Mouse (Mus musculus) limb, embryonic 12.5 days (tissue): ENCODE results near the gene Nlrp4e. TPM values are rescaled to one million over a fixed set of nuclear protein-coding genes. Genes with fewer than 3 reads are reported as not detected.
"Not testable (repeated sequence)": the region's sequence is repeated elsewhere in the genome, so short reads cannot be mapped to it uniquely, and the experiment has no call there.

Source experiments
- ATAC-seq: fragments of 200-750 bp; cut with Nextera tagmentation; 2 replicates; pipeline ENCODE4 v1.8.0; 2017; ENCODE audit warnings: low read depth, moderate TSS enrichment; ENCODE audit not compliant: insufficient number of reproducible peaks, insufficient read depth, low FRiP score, low TSS enrichment
- H3K27ac ChIP-seq: fragments of 300-500 bp; sonication (generic); 2 replicates; pipeline ENCODE4 v1.5.1; 2016; ENCODE audit warnings: mild to moderate bottlenecking, moderate library complexity
- H3K27me3 ChIP-seq: fragments of 300-500 bp; sonication (generic); 2 replicates; pipeline ENCODE4 v1.6.1; 2016; ENCODE audit warnings: mild to moderate bottlenecking, moderate library complexity
- H3K36me3 ChIP-seq: fragments of 300-500 bp; sonication (generic); 2 replicates; pipeline ENCODE4 v1.6.1; 2016; ENCODE audit warnings: mild to moderate bottlenecking, moderate library complexity
- H3K4me1 ChIP-seq: fragments of 300-500 bp; sonication (generic); replicated peaks from 2 replicates; pipeline ENCODE4 v1.6.1; 2016
- H3K4me2 ChIP-seq: fragments of 300-500 bp; sonication (generic); 2 replicates; pipeline ENCODE4 v1.6.1; 2016; ENCODE audit warnings: mild to moderate bottlenecking, moderate library complexity
- H3K4me3 ChIP-seq: fragments of 300-500 bp; sonication (generic); replicated peaks from 2 replicates; pipeline ENCODE4 v1.5.1; 2016; ENCODE audit warnings: mild to moderate bottlenecking
- H3K9ac ChIP-seq: fragments of 300-500 bp; sonication (generic); replicated peaks from 2 replicates; pipeline ENCODE4 v1.6.1; 2016; ENCODE audit warnings: mild to moderate bottlenecking, moderate library complexity
- H3K9me3 ChIP-seq: fragments of 300-500 bp; sonication (generic); 2 replicates; pipeline ENCODE4 v1.6.1; 2016; ENCODE audit warnings: mild to moderate bottlenecking, moderate library complexity
- WGBS: fragments of 180-500 bp; shearing (Covaris S2); methylation state at CpG from one replicate; pipeline ENCODE4 v1.1.7; 2016; 5-methylcytosine and 5-hydroxymethylcytosine counted together
- microRNA-seq: library from miRNA; unstranded; fragments of <30 nt; microRNA quantifications from one replicate; pipeline ENCODE4, GENCODE M21; 2017
- polyA plus RNA-seq: library from polyadenylated mRNA; unstranded; fragments of >200 nt; fragmentation: Nextera tagmentation; extraction: Ambion mirVana; gene quantifications from 2 replicates; pipeline ENCODE4 v1.2.1, GENCODE M21; 2016

The Nlrp4e gene
- not detected in 2 replicates for polyA plus RNA-seq

DNA sequence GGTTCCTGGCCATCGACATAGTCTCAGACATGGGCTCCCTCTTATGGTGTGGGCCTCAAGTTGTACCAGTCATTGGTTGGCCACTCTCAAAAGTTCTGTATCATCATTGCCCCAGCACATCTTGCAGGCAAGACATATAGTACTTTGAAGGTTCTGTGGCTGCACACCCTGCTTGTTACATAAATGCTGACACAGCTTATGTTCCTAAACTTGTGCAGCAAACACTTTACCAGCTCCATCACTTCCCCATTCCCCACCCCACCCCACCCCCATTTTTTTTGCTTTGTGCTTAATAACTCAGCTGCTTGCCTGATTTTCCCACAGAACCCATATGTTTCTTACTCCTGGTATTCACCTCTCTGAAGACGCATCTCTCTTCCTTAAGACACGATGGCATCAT lies at the start of gene Nlrp4e:
Nlrp4e (plus strand) TSS at position 301 of the 400 bp plus-strand sequence.
- ATAC-seq, H3K9ac ChIP-seq, H3K27me3 ChIP-seq, H3K4me2 ChIP-seq, H3K4me1 ChIP-seq, H3K27ac ChIP-seq, H3K4me3 ChIP-seq, H3K36me3 ChIP-seq: not testable (repeated sequence)
- 79% methylated on average over 3 of the region's 3 CpGs for WGBS
- H3K9me3 ChIP-seq: peaks cover 24% of the 10 kb centered on the region

DNA sequence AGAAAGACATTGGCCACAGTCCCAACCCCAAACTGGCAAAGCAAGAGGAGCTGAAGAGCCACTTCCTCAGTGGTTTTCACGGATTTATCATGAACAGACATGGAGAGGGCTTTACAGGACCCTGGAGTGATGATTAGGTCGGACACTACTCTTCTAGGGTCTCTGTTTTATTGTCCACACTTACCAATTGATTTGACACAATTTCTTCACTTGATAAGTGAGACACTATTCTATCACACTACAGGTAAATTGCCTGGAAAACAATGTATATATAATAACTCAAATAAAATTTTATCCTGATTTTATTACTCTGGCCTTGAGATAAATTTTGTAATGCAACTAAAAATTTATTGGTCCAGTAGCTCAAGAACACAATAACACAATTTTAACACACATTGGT lies 49.4 kb upstream of the Nlrp4e start, which contains the start of gene Vmn1r166:
Vmn1r166 (minus strand) TSS at position 101 of the 400 bp plus-strand sequence.
- H3K27ac ChIP-seq, H3K9me3 ChIP-seq, H3K4me3 ChIP-seq, H3K36me3 ChIP-seq, H3K27me3 ChIP-seq, H3K4me2 ChIP-seq, H3K4me1 ChIP-seq, ATAC-seq, H3K9ac ChIP-seq: not testable (repeated sequence)
- WGBS: no CpG with 5 or more reads among the region's 2 CpGs

GRCm38 (mm10) chr7:23278800-23279199 lies 22.2 kb upstream of the Nlrp4e start, which contains the start of gene Gm6902:
Gene Gm6902, minus strand, starts transcription at chr7:23278900.
- not testable (repeated sequence) for H3K36me3 ChIP-seq, H3K4me3 ChIP-seq, ATAC-seq, H3K4me1 ChIP-seq, H3K27ac ChIP-seq, H3K27me3 ChIP-seq, H3K9me3 ChIP-seq, H3K4me2 ChIP-seq, H3K9ac ChIP-seq
- no CpG with 5 or more reads among the region's 2 CpGs for WGBS

- WGBS: 88% methylated on average over 13 of the region's 13 CpGs
- H3K4me3 ChIP-seq, H3K4me1 ChIP-seq, H3K27me3 ChIP-seq, ATAC-seq, H3K36me3 ChIP-seq, H3K4me2 ChIP-seq, H3K27ac ChIP-seq, H3K9ac ChIP-seq: not testable (repeated sequence)
- H3K9me3 ChIP-seq: peaks cover 63% of the 10 kb centered on the region
These were observed 57.3 kb downstream of the Nlrp4e start for GRCm38 (mm10) chr7:23358311-23358710.

GRCm38 (mm10) chr7:23385589-23385988 lies 84.6 kb downstream of the Nlrp4e start, which contains the start of gene Nlrp5:
Gene Nlrp5, plus strand, starts transcription at chr7:23385889.
- Histone ChIP-seq H3K27me3 (no peaks in the 10 kb centered on the region), H3K27ac (no peak within 1 kb of the TSS), H3K4me3 (no peak within 1 kb of the TSS), H3K36me3 (no peaks in the 10 kb centered on the region), H3K4me1 (no peaks in the 10 kb centered on the region), H3K9ac (no peak within 1 kb of the TSS), H3K4me2 (no peak within 1 kb of the TSS), H3K9me3 (peaks cover 49% of the 10 kb centered on the region)
- 74% methylated on average over 10 of the region's 10 CpGs for WGBS
- ATAC-seq: no peak

Small RNAs within 50 kb of the gene (microRNA-seq; reads per million reads assigned to microRNA genes)
- not detected for gene Gm25196

Other genes with a start within 250 kb of the Nlrp4e start
- gene Vmn1r163, start 245.7 kb upstream of the Nlrp4e start, polyA plus RNA-seq: not detected in 2 replicates
- not detected in 2 replicates for gene Gm8720, start 233.7 kb upstream of the Nlrp4e start, polyA plus RNA-seq
- not detected in 2 replicates for gene Gm10662, start 156.7 kb upstream of the Nlrp4e start, polyA plus RNA-seq
- gene Vmn1r165, start 83.9 kb upstream of the Nlrp4e start, polyA plus RNA-seq: not detected in 2 replicates
- gene Vmn1r166, start 49.5 kb upstream of the Nlrp4e start, polyA plus RNA-seq: not detected in 2 replicates
- not detected in 2 replicates for gene Gm6902, start 22.3 kb upstream of the Nlrp4e start, polyA plus RNA-seq
- gene Nlrp5, start 84.7 kb downstream of the Nlrp4e start, polyA plus RNA-seq: not detected in 2 replicates
- gene Vmn1r167, start 206.0 kb downstream of the Nlrp4e start, polyA plus RNA-seq: not detected in 2 replicates
- not detected in 2 replicates for gene Vmn1r168, start 238.5 kb downstream of the Nlrp4e start, polyA plus RNA-seq